Mouse (Mus musculus) kidney, adult 2 months (tissue): ENCODE measurements around the gene Khdc3. TPM values are rescaled to one million over a fixed set of nuclear protein-coding genes. Genes with fewer than 3 reads are reported as not detected.
"Not testable (repeated sequence)": the region's sequence is repeated elsewhere in the genome, so short reads cannot be mapped to it uniquely, and the experiment has no call there.

Source experiments
- DNase-seq: peaks from one replicate; pipeline ENCODE4 v3.0.0; 2021
- H3K27ac ChIP-seq: fragments of 200-500 bp; 2 replicates; pipeline ENCODE4 v1.5.1; 2012; ENCODE audit warnings: low read depth, low read length, control low read depth, inconsistent platforms; ENCODE audit not compliant: insufficient read depth
- H3K27me3 ChIP-seq: fragments of 200-500 bp; replicated peaks from 2 replicates; pipeline ENCODE4 v1.6.1; 2012; ENCODE audit warnings: mild to moderate bottlenecking, moderate library complexity, low read length, inconsistent platforms; ENCODE audit not compliant: control insufficient read depth, insufficient read depth
- H3K36me3 ChIP-seq: fragments of 200-500 bp; 2 replicates; pipeline ENCODE4 v1.6.1; 2012; ENCODE audit warnings: mild to moderate bottlenecking, moderate library complexity, low read length, inconsistent platforms; ENCODE audit not compliant: control insufficient read depth, insufficient read depth
- H3K4me1 ChIP-seq: fragments of 200-500 bp; 2 replicates; pipeline ENCODE4 v1.6.1; 2011; ENCODE audit warnings: low read length; ENCODE audit not compliant: control insufficient read depth, insufficient read depth
- H3K4me3 ChIP-seq: fragments of 200-500 bp; 2 replicates; pipeline ENCODE4 v1.5.1; 2011; ENCODE audit warnings: mild to moderate bottlenecking, low read depth, low read length, control low read depth; ENCODE audit not compliant: insufficient read depth
- CTCF ChIP-seq: fragments of 200-500 bp; conservative IDR thresholded peaks from 2 replicates; pipeline ENCODE4 v1.5.1; 2011; ENCODE audit warnings: low read depth, mild to moderate bottlenecking, control low read depth, low read length, moderate library complexity, mixed read lengths; ENCODE audit not compliant: insufficient read depth, insufficient read length
- POLR2A ChIP-seq: fragments of 200-500 bp; IDR thresholded peaks from one replicate; pipeline ENCODE4 v1.6.1; 2011; ENCODE audit warnings: low read depth, low read length, control low read depth
- WGBS: fragments of 180-500 bp; shearing (Covaris S2); methylation state at CpG from one replicate; pipeline ENCODE4 v1.1.7; 2018; 5-methylcytosine and 5-hydroxymethylcytosine counted together
- polyA plus RNA-seq: library from polyadenylated mRNA; depleted of rRNA; stranded (reverse); fragments of >200 nt; gene quantifications from 2 replicates; pipeline ENCODE4 v1.2.3, GENCODE M21; 2012

The Khdc3 gene
- polyA plus RNA-seq, 1 experiment = 0.19 TPM

DNA sequence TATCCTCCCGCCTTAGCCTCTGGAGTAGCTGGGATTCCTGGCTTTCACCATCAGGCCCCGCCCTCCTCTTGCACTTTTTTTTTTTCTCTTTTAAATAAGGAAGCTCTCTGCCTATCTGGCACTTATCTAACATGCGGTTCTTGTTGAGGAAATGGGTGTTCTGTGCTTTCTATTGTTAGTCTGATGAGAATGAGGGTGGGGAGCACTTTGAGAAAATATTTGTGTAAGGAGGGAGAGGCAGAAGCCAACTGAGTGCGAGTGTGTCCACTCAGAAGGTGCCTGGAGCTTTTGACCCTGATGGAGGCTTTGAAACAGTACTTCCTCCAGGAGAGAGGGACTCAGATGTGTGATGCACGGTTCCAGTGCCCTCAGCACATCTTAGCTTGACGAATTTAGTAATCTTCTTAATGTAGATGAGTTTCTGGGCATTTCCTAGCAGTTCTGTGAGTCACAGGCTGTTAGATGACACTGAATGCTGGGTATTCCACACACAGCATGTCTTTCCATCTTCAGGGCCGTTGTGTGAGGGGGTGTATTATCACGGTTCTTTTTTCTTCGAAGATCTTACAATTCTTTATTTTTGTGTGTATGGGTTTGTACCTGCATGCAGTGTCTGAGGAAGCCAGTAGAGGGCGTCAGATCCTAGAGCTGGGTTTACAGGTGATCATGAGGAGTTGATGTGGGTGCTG, 30.5 kb upstream of the Khdc3 start:
- H3K27me3 ChIP-seq = no peaks in the 10 kb centered on the region
- 76% methylated on average over 10 of the region's 10 CpGs for WGBS
- H3K4me3 ChIP-seq = no peak overlapping the region
- H3K4me1 ChIP-seq = peaks cover 6% of the 10 kb centered on the region; the same call in 1 of the 2 replicates
- no peak overlapping the region for H3K27ac ChIP-seq
- peak; percentile 52 for DNase-seq
- H3K36me3 ChIP-seq = no peaks in the 10 kb centered on the region
- no peak for TF ChIP-seq CTCF
- TF ChIP-seq POLR2A = no peak

- 83% methylated on average over 8 of the region's 8 CpGs for WGBS
- H3K27me3 ChIP-seq = no peaks in the 10 kb centered on the region
- TF ChIP-seq CTCF (no peak), POLR2A (no peak)
- DNase-seq = no peak
- no peak overlapping the region for H3K27ac ChIP-seq
- peaks cover 6% of the 10 kb centered on the region; the same call in 1 of the 2 replicates for H3K4me1 ChIP-seq
- no peaks in the 10 kb centered on the region for H3K36me3 ChIP-seq
- H3K4me3 ChIP-seq = no peak overlapping the region
These were observed 29.2 kb upstream of the Khdc3 start for GRCm38 (mm10) chr9:73072426-73072825.

DNA sequence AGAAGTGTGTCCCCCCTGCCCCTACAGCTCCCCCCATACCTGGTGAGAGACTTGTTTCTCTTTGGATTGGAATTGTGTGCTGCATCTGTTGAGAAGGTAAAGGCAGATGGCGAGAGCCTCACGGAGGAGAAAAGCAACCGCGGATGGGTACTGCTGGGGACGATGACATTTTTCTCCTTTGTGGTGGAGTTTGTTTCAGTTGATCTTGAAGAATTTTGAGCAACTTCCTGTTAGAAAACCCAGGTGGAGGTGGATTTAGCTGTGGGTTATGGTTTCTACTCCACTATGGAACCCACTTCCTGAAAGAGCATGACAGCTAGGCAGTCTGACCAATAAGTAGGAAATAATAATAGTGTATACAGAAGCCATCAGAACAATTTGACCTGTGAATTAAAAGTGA, 28.5 kb upstream of the Khdc3 start:
- Histone ChIP-seq H3K4me1 (peaks cover under 1% of the 10 kb centered on the region; the same call in 1 of the 2 replicates), H3K36me3 (no peaks in the 10 kb centered on the region), H3K27ac (no peak overlapping the region), H3K27me3 (no peaks in the 10 kb centered on the region), H3K4me3 (no peak overlapping the region)
- TF ChIP-seq CTCF = no peak
- TF ChIP-seq POLR2A = no peak
- DNase-seq = no peak
- 80% methylated on average over 5 of the region's 5 CpGs for WGBS

DNA sequence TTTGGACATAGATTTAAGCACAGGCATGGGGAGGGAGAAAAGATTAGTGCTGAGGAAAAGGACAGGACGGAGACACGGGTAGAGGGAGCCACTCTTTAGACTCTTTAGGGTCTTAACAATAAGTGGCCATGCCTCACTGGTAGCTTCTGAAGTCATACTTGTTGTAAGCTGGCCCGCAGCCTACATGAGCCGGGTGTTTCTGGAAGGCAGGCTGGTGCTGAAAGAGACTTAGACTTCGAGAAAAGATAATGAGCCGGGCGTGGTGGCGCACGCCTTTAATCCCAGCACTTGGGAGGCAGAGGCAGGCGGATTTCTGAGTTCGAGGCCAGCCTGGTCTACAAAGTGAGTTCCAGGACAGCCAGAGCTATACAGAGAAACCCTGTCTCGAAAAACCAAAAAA, 22.3 kb upstream of the Khdc3 start:
- H3K27me3 ChIP-seq, DNase-seq, H3K4me3 ChIP-seq, H3K4me1 ChIP-seq, H3K27ac ChIP-seq, H3K36me3 ChIP-seq: not testable (repeated sequence)
- WGBS = 90% methylated on average over 11 of the region's 12 CpGs

DNA sequence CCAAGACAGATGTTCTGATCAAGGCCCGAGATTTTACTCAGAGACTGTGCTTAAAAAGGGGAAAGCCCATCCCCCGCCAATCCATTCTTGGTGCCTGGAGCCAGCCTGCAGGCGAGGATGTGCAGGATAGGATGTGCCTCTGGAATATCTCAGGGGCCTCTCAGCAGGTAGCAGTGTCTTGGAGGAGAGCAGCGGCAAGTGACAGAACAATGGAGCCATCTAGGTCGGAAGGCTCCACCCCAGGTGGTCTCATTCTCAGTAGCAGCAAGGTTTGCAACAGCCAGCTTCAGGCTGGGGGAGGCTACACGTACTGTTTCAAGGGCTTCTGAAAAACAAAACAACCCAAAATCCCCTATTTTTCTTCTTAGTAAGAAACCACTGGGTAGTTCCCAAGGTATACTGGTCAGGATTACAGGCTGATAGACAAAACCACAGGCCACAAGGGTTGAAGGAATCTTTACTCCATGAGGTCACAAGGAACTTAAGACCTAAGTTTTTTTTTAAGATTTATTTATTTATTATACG, 21.8 kb upstream of the Khdc3 start:
- H3K27ac ChIP-seq = no peak overlapping the region
- 75% methylated on average over 7 of the region's 7 CpGs for WGBS
- DNase-seq = no peak
- no peaks in the 10 kb centered on the region for H3K36me3 ChIP-seq
- H3K4me1 ChIP-seq = no peaks in the 10 kb centered on the region
- H3K27me3 ChIP-seq = no peaks in the 10 kb centered on the region
- no peak for TF ChIP-seq CTCF
- no peak for TF ChIP-seq POLR2A
- H3K4me3 ChIP-seq = no peak overlapping the region

- DNase-seq = no peak
- Histone ChIP-seq H3K36me3 (no peaks in the 10 kb centered on the region), H3K27ac (no peak overlapping the region), H3K4me1 (no peaks in the 10 kb centered on the region), H3K4me3 (no peak overlapping the region), H3K27me3 (no peaks in the 10 kb centered on the region)
- 86% methylated on average over 8 of the region's 8 CpGs for WGBS
- no peak for TF ChIP-seq POLR2A
- TF ChIP-seq CTCF = no peak
These were observed 19.2 kb upstream of the Khdc3 start for GRCm38 (mm10) chr9:73082291-73083000.

GRCm38 (mm10) chr9:73083956-73084355, 17.7 kb upstream of the Khdc3 start:
- TF ChIP-seq CTCF = no peak
- no peak for TF ChIP-seq POLR2A
- Histone ChIP-seq H3K4me3 (no peak overlapping the region), H3K27me3 (no peaks in the 10 kb centered on the region), H3K4me1 (no peaks in the 10 kb centered on the region), H3K27ac (no peak overlapping the region), H3K36me3 (no peaks in the 10 kb centered on the region)
- 43% methylated on average over 6 of the region's 6 CpGs for WGBS
- no peak for DNase-seq
